Mouse (Mus musculus) Muller cell, postnatal 12 days (primary cell): Measurements from ENCODE around the gene Ptprg.
"Not testable (repeated sequence)": the region's sequence is repeated elsewhere in the genome, so short reads cannot be mapped to it uniquely, and the experiment has no call there.

Experiments
- DNase-seq: peaks from one replicate; pipeline ENCODE4 v3.0.0-alpha.2; 2015; ENCODE audit errors: inconsistent ontology term

Ptprg gene

GRCm38 (mm10) chr14:12041566-12041965, 488.2 kb downstream of the Ptprg start:
- DNase-seq = no peak

- no peak for DNase-seq
These were observed 493.0 kb downstream of the Ptprg start for GRCm38 (mm10) chr14:12046226-12046882.

GRCm38 (mm10) chr14:12047637-12048036, 494.3 kb downstream of the Ptprg start:
- DNase-seq = no peak

GRCm38 (mm10) chr14:12056912-12057524, 503.7 kb downstream of the Ptprg start:
- peak; percentile 51 for DNase-seq

GRCm38 (mm10) chr14:12057856-12058255, 504.5 kb downstream of the Ptprg start:
- DNase-seq = peak; percentile 90

GRCm38 (mm10) chr14:12059149-12059548, 505.8 kb downstream of the Ptprg start:
- no peak for DNase-seq

- DNase-seq = not testable (repeated sequence)
These were observed 508.0 kb downstream of the Ptprg start for GRCm38 (mm10) chr14:12061313-12061712.

GRCm38 (mm10) chr14:12062628-12063360, 509.5 kb downstream of the Ptprg start:
- no peak for DNase-seq

GRCm38 (mm10) chr14:12065001-12065400, 511.7 kb downstream of the Ptprg start:
- DNase-seq = no peak

GRCm38 (mm10) chr14:12065736-12066135, 512.4 kb downstream of the Ptprg start:
- DNase-seq = no peak

- DNase-seq = no peak
These were observed 516.4 kb downstream of the Ptprg start for GRCm38 (mm10) chr14:12069707-12070106.

- no peak for DNase-seq
These were observed 517.0 kb downstream of the Ptprg start for GRCm38 (mm10) chr14:12070361-12070760.

- peak; percentile 86 for DNase-seq
These were observed 517.6 kb downstream of the Ptprg start for GRCm38 (mm10) chr14:12070856-12071465.

- DNase-seq = no peak
These were observed 518.9 kb downstream of the Ptprg start for GRCm38 (mm10) chr14:12072026-12072861.

- DNase-seq = no peak
These were observed 520.2 kb downstream of the Ptprg start for GRCm38 (mm10) chr14:12073408-12074107.

GRCm38 (mm10) chr14:12077193-12077592, 523.9 kb downstream of the Ptprg start:
- DNase-seq = no peak

- DNase-seq = no peak
These were observed 525.9 kb downstream of the Ptprg start for GRCm38 (mm10) chr14:12079250-12079649.

- DNase-seq = no peak
These were observed 526.6 kb downstream of the Ptprg start for GRCm38 (mm10) chr14:12079833-12080401.

GRCm38 (mm10) chr14:12082131-12082921, 529.0 kb downstream of the Ptprg start:
- DNase-seq = no peak

- no peak for DNase-seq
These were observed 530.7 kb downstream of the Ptprg start for GRCm38 (mm10) chr14:12084076-12084475.
